Mouse (Mus musculus): ENCODE data around the gene Lman2l.

DNA sequence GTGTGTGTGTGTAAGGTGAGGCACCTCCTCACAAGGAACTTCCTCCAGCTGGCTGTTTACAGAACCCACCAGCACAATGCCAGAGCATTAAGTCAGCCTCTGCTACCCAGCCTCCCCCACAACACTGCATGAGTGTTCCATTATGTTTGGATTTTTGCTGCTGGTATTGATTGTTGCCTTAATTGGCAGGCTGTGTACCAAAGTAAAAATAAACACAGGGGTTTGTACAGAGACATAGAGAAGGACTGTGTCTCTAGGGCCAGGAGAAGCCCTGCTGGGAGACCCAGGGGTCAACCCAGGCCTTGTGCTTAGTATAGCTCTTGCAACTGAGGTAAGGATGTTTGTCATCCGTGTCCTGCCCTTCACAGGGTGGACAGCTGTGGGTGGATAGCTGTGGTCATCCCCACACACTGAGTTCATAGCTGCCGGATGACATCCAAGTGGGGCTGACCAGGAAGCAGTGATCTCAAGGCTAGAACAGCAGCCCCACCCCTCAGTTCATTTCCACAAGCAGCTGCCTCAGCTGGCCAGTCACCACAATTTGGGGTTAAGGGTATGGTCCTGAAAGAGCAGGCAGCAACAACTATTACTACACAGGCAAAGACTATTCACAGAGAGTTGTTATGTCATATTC is 24.9 kb upstream of the Lman2l start:
- TF ChIP-seq CTCF (IDR thresholded peaks at IDR 0.05; ENCODE audit: low read depth) (no peak), EP300 (IDR thresholded peaks at IDR 0.05; ENCODE audit: low read depth) (no peak)

Measured in heart, postnatal 0 days (tissue).